Mouse (Mus musculus) embryonic facial prominence, embryonic 15.5 days (tissue): ENCODE measurements around the gene Gm49361. TPM values are rescaled to one million over a fixed set of nuclear protein-coding genes. Genes with fewer than 3 reads are reported as not detected.
"Not testable (repeated sequence)": the region's sequence is repeated elsewhere in the genome, so short reads cannot be mapped to it uniquely, and the experiment has no call there.

ENCODE experiments used
- ATAC-seq: fragments of 200-750 bp; cut with Nextera tagmentation; 2 replicates; pipeline ENCODE4 v1.8.0; 2017; ENCODE audit warnings: low read depth, moderate TSS enrichment; ENCODE audit not compliant: insufficient number of reproducible peaks, low FRiP score, low TSS enrichment
- H3K27ac ChIP-seq: fragments of 300-500 bp; sonication (generic); replicated peaks from 2 replicates; pipeline ENCODE4 v1.5.1; 2015; ENCODE audit warnings: mild to moderate bottlenecking, inconsistent platforms
- H3K27me3 ChIP-seq: fragments of 300-500 bp; sonication (generic); 2 replicates; pipeline ENCODE4 v1.6.1; 2015; ENCODE audit warnings: inconsistent platforms
- H3K36me3 ChIP-seq: fragments of 300-500 bp; sonication (generic); 2 replicates; pipeline ENCODE4 v1.6.1; 2015; ENCODE audit warnings: mild to moderate bottlenecking, inconsistent platforms
- H3K4me1 ChIP-seq: fragments of 300-500 bp; sonication (generic); 2 replicates; pipeline ENCODE4 v1.6.1; 2015; ENCODE audit warnings: inconsistent platforms
- H3K4me2 ChIP-seq: fragments of 300-500 bp; sonication (generic); replicated peaks from 2 replicates; pipeline ENCODE4 v1.6.1; 2015; ENCODE audit warnings: mild to moderate bottlenecking, inconsistent platforms
- H3K4me3 ChIP-seq: fragments of 300-500 bp; sonication (generic); replicated peaks from 2 replicates; pipeline ENCODE4 v1.5.1; 2015; ENCODE audit warnings: mild to moderate bottlenecking, inconsistent platforms
- H3K9ac ChIP-seq: fragments of 300-500 bp; sonication (generic); 2 replicates; pipeline ENCODE4 v1.6.1; 2015; ENCODE audit warnings: inconsistent platforms
- H3K9me3 ChIP-seq: fragments of 300-500 bp; sonication (generic); replicated peaks from 2 replicates; pipeline ENCODE4 v1.6.1; 2016; ENCODE audit warnings: inconsistent platforms
- WGBS: fragments of 180-500 bp; shearing (Covaris S2); methylation state at CpG from one replicate; pipeline ENCODE4 v1.1.7; 2015; 5-methylcytosine and 5-hydroxymethylcytosine counted together
- polyA plus RNA-seq: library from polyadenylated mRNA; unstranded; fragments of >200 nt; fragmentation: Nextera tagmentation; extraction: Ambion mirVana; gene quantifications from 2 replicates; pipeline ENCODE4 v1.2.1, GENCODE M21; 2015

The Gm49361 gene
- polyA plus RNA-seq, 1 experiment from 2014 or later, result not detected

- Histone ChIP-seq H3K4me2 (no peak overlapping the region), H3K9me3 (no peaks in the 10 kb centered on the region), H3K36me3 (no peaks in the 10 kb centered on the region), H3K4me1 (no peaks in the 10 kb centered on the region), H3K27me3 (no peaks in the 10 kb centered on the region), H3K9ac (no peak overlapping the region), H3K27ac (no peak overlapping the region), H3K4me3 (no peak overlapping the region)
- 96% methylated on average over 4 of the region's 4 CpGs for WGBS
- ATAC-seq, result no peak
Measured at GRCm38 (mm10) chr14:57658301-57658700, 87.6 kb downstream of the Gm49361 start.

DNA sequence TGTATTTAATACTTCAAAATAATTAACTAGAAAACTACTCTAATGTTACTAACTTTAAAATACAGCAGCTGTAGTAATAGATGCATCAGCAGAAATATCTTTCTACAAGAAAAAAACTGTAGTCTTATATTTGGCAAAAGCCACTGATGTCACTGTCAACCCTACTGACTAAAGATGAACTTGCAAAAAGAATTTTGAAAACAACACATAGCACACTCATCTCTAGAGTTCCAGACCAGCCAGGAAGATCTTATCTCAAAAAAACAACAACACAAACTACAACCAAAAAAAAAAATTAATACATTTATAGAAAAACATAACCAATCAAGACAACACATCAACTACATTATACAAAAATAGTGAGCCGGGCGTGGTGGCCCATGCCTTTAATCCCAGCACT is 88.4 kb downstream of the Gm49361 start:
- Histone ChIP-seq H3K9ac (no peak overlapping the region), H3K27me3 (no peaks in the 10 kb centered on the region), H3K4me3 (no peak overlapping the region), H3K9me3 (no peaks in the 10 kb centered on the region), H3K4me1 (no peaks in the 10 kb centered on the region), H3K4me2 (no peak overlapping the region), H3K36me3 (no peaks in the 10 kb centered on the region), H3K27ac (no peak overlapping the region)
- no peak for ATAC-seq
- WGBS, result 93% methylated on average over 2 of the region's 2 CpGs

- not testable (repeated sequence) for ATAC-seq, H3K4me2 ChIP-seq, H3K9me3 ChIP-seq, H3K36me3 ChIP-seq, H3K4me1 ChIP-seq, H3K27me3 ChIP-seq, H3K27ac ChIP-seq, H3K9ac ChIP-seq, H3K4me3 ChIP-seq
- 99% methylated on average over 3 of the region's 3 CpGs for whole genome bisulfite sequencing
Measured at GRCm38 (mm10) chr14:57656519-57656918, 89.4 kb downstream of the Gm49361 start.

- H3K36me3 ChIP-seq, result no peaks in the 10 kb centered on the region
- no peaks in the 10 kb centered on the region for H3K4me1 ChIP-seq
- no peak overlapping the region for H3K27ac ChIP-seq
- H3K9ac ChIP-seq, result no peak overlapping the region
- H3K4me3 ChIP-seq, result no peak overlapping the region
- no peaks in the 10 kb centered on the region for H3K27me3 ChIP-seq
- ATAC-seq, result no peak
- H3K9me3 ChIP-seq, result no peaks in the 10 kb centered on the region
- H3K4me2 ChIP-seq, result no peak overlapping the region
Measured at GRCm38 (mm10) chr14:57649501-57649900, 96.4 kb downstream of the Gm49361 start.

- 64% methylated on average over 4 of the region's 4 CpGs for WGBS
- no peak overlapping the region for H3K27ac ChIP-seq
- no peaks in the 10 kb centered on the region for H3K4me1 ChIP-seq
- ATAC-seq, result no peak
- H3K9ac ChIP-seq, result no peak overlapping the region
- no peak overlapping the region for H3K4me2 ChIP-seq
- H3K9me3 ChIP-seq, result no peaks in the 10 kb centered on the region
- no peak overlapping the region for H3K4me3 ChIP-seq
- no peaks in the 10 kb centered on the region for H3K27me3 ChIP-seq
- H3K36me3 ChIP-seq, result peaks cover 2% of the 10 kb centered on the region; the same call in 1 of the 2 replicates
Measured at GRCm38 (mm10) chr14:57646155-57646554, 99.7 kb downstream of the Gm49361 start.

DNA sequence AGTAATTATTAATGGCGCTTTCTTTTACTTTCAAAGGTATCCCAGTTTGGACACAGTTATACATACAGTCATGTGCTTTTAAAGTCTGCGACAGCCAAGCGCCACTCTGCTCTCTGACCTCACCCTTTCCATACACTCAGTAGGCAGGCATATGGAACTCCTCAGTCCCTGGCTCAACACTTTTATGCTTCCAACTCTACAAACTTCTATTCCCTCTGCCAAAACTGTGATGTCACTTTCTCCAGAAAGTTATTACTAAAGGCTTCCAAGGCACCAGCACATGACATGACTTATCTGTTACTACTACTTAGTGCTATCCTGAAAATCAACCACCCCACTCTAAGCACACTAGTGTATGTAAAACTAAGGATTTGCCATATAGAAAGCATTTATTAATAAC is 106.8 kb downstream of the Gm49361 start:
- no peak overlapping the region for H3K27ac ChIP-seq
- no peak for ATAC-seq
- H3K9ac ChIP-seq, result no peak overlapping the region
- no peaks in the 10 kb centered on the region for H3K27me3 ChIP-seq
- WGBS, result 91% methylated on average over 3 of the region's 3 CpGs
- H3K9me3 ChIP-seq, result no peaks in the 10 kb centered on the region
- H3K36me3 ChIP-seq, result peaks cover 2% of the 10 kb centered on the region; the same call in 1 of the 2 replicates
- H3K4me2 ChIP-seq, result no peak overlapping the region
- no peaks in the 10 kb centered on the region for H3K4me1 ChIP-seq
- no peak overlapping the region for H3K4me3 ChIP-seq

GRCm38 (mm10) chr14:57634141-57634540 is 111.8 kb downstream of the Gm49361 start:
- no peak overlapping the region for H3K4me2 ChIP-seq
- no peak for ATAC-seq
- no peaks in the 10 kb centered on the region for H3K4me1 ChIP-seq
- 77% methylated on average over 5 of the region's 5 CpGs for WGBS
- no peak overlapping the region for H3K4me3 ChIP-seq
- no peak overlapping the region for H3K9ac ChIP-seq
- H3K9me3 ChIP-seq, result no peaks in the 10 kb centered on the region
- H3K36me3 ChIP-seq, result 0 out of 2 replicates have a peak, but pooled peaks cover 6% of the 10 kb centered on the region
- H3K27me3 ChIP-seq, result no peaks in the 10 kb centered on the region
- no peak overlapping the region for H3K27ac ChIP-seq

GRCm38 (mm10) chr14:57629595-57629994 is 116.3 kb downstream of the Gm49361 start:
- no peaks in the 10 kb centered on the region for H3K4me1 ChIP-seq
- no peak for ATAC-seq

DNA sequence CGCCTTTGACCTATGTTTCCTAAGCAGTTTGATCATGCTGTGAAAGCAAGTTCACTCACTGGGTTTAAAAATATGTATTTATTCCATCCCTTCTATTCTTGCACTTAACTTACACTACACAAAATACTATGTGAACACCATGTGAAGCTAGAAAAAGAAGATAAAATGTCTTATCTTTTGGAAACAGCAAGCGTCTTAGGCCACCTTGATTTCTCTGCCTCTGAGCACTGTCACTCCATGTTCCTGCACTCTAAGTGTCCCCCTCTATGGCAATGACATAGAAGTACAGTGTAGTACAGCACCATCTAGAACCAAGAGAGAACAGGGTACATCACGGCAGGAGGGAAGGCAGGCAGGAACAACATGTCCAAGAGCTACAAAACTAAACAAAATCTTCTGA is 123.0 kb downstream of the Gm49361 start:
- Histone ChIP-seq H3K9ac (no peak overlapping the region), H3K36me3 (peaks cover 35% of the 10 kb centered on the region), H3K4me2 (no peak overlapping the region), H3K27me3 (no peaks in the 10 kb centered on the region), H3K9me3 (no peaks in the 10 kb centered on the region), H3K4me3 (no peak overlapping the region), H3K4me1 (no peaks in the 10 kb centered on the region), H3K27ac (no peak overlapping the region)
- no peak for ATAC-seq
- 77% methylated on average over 3 of the region's 3 CpGs for WGBS

More at GRCm38 (mm10) chr14:57629595-57629994, 116.3 kb downstream of the Gm49361 start:
- Histone ChIP-seq H3K27ac (no peak overlapping the region), H3K4me2 (no peak overlapping the region), H3K9me3 (no peaks in the 10 kb centered on the region), H3K36me3 (peaks cover 40% of the 10 kb centered on the region), H3K4me3 (no peak overlapping the region), H3K9ac (no peak overlapping the region), H3K27me3 (no peaks in the 10 kb centered on the region)
- 68% methylated on average over 4 of the region's 4 CpGs for WGBS

DNA sequence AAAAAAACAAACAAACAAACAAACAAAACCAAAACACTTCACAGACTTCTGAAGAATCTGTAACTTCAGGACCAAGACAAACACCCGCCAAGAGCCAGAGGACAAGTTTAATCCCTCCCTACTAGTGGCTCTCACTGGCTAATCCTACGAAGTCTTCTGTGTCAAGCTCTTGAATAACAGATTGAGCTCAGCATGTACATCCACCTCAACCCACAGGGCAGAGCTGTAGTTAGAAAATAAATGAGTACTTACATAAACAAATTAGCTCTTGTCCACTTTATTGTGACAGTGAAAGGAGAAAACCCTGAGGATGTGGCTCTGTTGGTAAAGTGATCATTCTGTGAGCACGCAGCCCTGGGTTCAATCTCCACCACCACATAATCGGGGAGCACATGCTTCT is 124.2 kb downstream of the Gm49361 start:
- no peaks in the 10 kb centered on the region for H3K9me3 ChIP-seq
- 65% methylated on average over 4 of the region's 4 CpGs for WGBS
- ATAC-seq, result no peak

DNA sequence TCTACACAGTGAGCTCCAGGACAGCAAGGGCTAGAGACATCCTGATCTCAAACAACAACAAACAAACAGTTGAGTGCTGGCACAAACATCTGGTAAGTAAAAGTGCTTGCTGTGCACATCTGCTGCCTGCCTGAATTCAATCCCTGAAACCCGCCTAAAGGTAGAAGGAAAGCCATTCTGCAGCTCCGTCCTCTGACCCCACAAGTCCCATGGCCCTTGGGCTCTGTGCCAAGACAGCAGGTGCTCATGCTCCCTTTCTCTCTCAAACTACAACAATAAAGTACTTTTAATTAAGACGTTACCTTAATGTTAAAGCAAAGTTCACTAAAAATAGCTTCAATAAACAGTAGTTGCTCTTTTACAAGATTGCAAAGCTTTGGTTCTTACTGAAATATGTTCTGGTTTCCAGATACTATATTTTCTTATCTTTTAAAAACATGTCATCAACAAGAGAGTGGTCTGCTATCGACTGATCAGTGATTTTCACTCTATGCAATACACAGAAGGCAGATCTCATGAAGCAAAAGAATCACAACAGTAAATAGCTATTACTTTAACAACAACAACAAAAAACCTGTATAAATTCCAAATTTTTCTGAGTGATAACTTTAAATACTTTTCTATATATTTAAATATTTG is 125.2 kb downstream of the Gm49361 start:
- peaks cover 17% of the 10 kb centered on the region for H3K36me3 ChIP-seq
- no peaks in the 10 kb centered on the region for H3K27me3 ChIP-seq
- no peak overlapping the region for H3K27ac ChIP-seq
- 70% methylated on average over 4 of the region's 4 CpGs for WGBS
- H3K4me2 ChIP-seq, result no peak overlapping the region
- H3K9me3 ChIP-seq, result no peaks in the 10 kb centered on the region
- no peak overlapping the region for H3K4me3 ChIP-seq
- H3K9ac ChIP-seq, result no peak overlapping the region
- ATAC-seq, result no peak
- H3K4me1 ChIP-seq, result no peaks in the 10 kb centered on the region

More for the DNA sequence above, 124.2 kb downstream of the Gm49361 start:
- no peak overlapping the region for H3K4me2 ChIP-seq
- no peaks in the 10 kb centered on the region for H3K4me1 ChIP-seq
- H3K36me3 ChIP-seq, result peaks cover 25% of the 10 kb centered on the region
- no peak overlapping the region for H3K27ac ChIP-seq
- no peaks in the 10 kb centered on the region for H3K27me3 ChIP-seq
- H3K4me3 ChIP-seq, result no peak overlapping the region
- no peak overlapping the region for H3K9ac ChIP-seq

DNA sequence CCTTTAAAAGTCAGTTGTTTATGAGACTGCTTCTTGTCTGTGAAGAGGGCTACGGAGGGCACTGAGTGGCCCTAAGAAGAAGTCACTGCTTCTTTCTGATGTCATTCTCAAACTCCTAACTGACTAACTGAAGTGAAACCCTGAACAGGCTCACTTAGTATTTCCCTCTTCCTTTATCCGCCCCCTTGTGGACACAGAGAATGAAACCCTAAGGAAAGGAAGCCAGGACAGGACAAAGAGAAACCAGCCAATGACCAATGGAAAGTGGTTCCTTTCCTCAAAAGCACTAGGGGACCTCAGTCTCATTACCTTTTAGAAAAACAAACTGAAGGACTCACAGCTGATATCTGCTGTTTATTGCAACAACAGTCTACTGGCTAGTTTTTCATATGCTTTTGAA is 126.4 kb downstream of the Gm49361 start:
- 52% methylated on average over 2 of the region's 2 CpGs for WGBS
- no peaks in the 10 kb centered on the region for H3K4me1 ChIP-seq
- ATAC-seq, result no peak
- no peak overlapping the region for H3K9ac ChIP-seq
- no peaks in the 10 kb centered on the region for H3K27me3 ChIP-seq
- peaks cover 13% of the 10 kb centered on the region; the same call in 1 of the 2 replicates for H3K36me3 ChIP-seq
- H3K4me2 ChIP-seq, result no peak overlapping the region
- H3K27ac ChIP-seq, result no peak overlapping the region
- H3K9me3 ChIP-seq, result no peaks in the 10 kb centered on the region
- H3K4me3 ChIP-seq, result no peak overlapping the region
